Mouse (Mus musculus): ENCODE measurements at regions not wholly inside any gene's neighbourhood (a gene's known extent, or its start where the extent isn't known, plus 50 kb on each side); places are given as distances from the start of the nearest gene placed in this dataset.
A peak's percentile ranks its signal among the peaks of the same experiment; 100 is the strongest.

- no peak for DNase-seq (ENCODE audit: extremely low spot score in 1 of 2, low spot score in 1 of 2)
Observed at GRCm38 (mm10) chr11:71502156-71502555, 247.6 kb upstream of the Wscd1 start.

- DNase-seq (ENCODE audit: extremely low spot score in 1 of 2, low spot score in 1 of 2): peak in 1 of 2 experiments; percentile 4
Observed at GRCm38 (mm10) chr11:71512271-71513066, 237.3 kb upstream of the Wscd1 start.

GRCm38 (mm10) chr11:71513067-71513350 lies 236.7 kb upstream of the Wscd1 start:
- DNase-seq (ENCODE audit: extremely low spot score in 1 of 2, low spot score in 1 of 2): no peak

GRCm38 (mm10) chr11:71515264-71515663 lies 234.5 kb upstream of the Wscd1 start:
- DNase-seq (ENCODE audit: extremely low spot score in 1 of 2, low spot score in 1 of 2): no peak

- DNase-seq (ENCODE audit: extremely low spot score in 1 of 2, low spot score in 1 of 2): no peak
Observed at GRCm38 (mm10) chr11:71517377-71517776, 232.3 kb upstream of the Wscd1 start.

GRCm38 (mm10) chr11:71527691-71528090 lies 222.0 kb upstream of the Wscd1 start:
- no peak for DNase-seq (ENCODE audit: extremely low spot score in 1 of 2, low spot score in 1 of 2)

- DNase-seq (ENCODE audit: extremely low spot score in 1 of 2, low spot score in 1 of 2): no peak
Observed at GRCm38 (mm10) chr11:71528588-71528987, 221.1 kb upstream of the Wscd1 start.

GRCm38 (mm10) chr11:71541178-71541845 lies 208.4 kb upstream of the Wscd1 start:
- peak; percentile 12 to 43 for DNase-seq (ENCODE audit: extremely low spot score in 1 of 2, low spot score in 1 of 2)

GRCm38 (mm10) chr11:71557412-71557811 lies 192.3 kb upstream of the Wscd1 start:
- DNase-seq (ENCODE audit: extremely low spot score in 1 of 2, low spot score in 1 of 2): no peak

GRCm38 (mm10) chr11:71564831-71565230 lies 184.9 kb upstream of the Wscd1 start:
- no peak for DNase-seq (ENCODE audit: extremely low spot score in 1 of 2, low spot score in 1 of 2)

- no peak for DNase-seq (ENCODE audit: extremely low spot score in 1 of 2, low spot score in 1 of 2)
Observed at GRCm38 (mm10) chr11:71576801-71577200, 172.9 kb upstream of the Wscd1 start.

- DNase-seq (ENCODE audit: extremely low spot score in 1 of 2, low spot score in 1 of 2): no peak
Observed at GRCm38 (mm10) chr11:71581775-71582174, 167.9 kb upstream of the Wscd1 start.

- peak in 1 of 2 experiments; percentile 15 for DNase-seq (ENCODE audit: extremely low spot score in 1 of 2, low spot score in 1 of 2)
Observed at GRCm38 (mm10) chr11:71591014-71591413, 158.7 kb upstream of the Wscd1 start.

GRCm38 (mm10) chr11:71594250-71594847 lies 155.4 kb upstream of the Wscd1 start:
- DNase-seq (ENCODE audit: extremely low spot score in 1 of 2, low spot score in 1 of 2): no peak

- no peak for DNase-seq (ENCODE audit: extremely low spot score in 1 of 2, low spot score in 1 of 2)
Observed at GRCm38 (mm10) chr11:71597709-71598108, 152.0 kb upstream of the Wscd1 start.

GRCm38 (mm10) chr11:71610782-71611181 lies 138.9 kb upstream of the Wscd1 start:
- DNase-seq (ENCODE audit: extremely low spot score in 1 of 2, low spot score in 1 of 2): no peak

- DNase-seq (ENCODE audit: extremely low spot score in 1 of 2, low spot score in 1 of 2): no peak
Observed at GRCm38 (mm10) chr11:71615526-71615925, 134.2 kb upstream of the Wscd1 start.

GRCm38 (mm10) chr11:71625501-71626191 lies 124.1 kb upstream of the Wscd1 start:
- no peak for DNase-seq (ENCODE audit: extremely low spot score in 1 of 2, low spot score in 1 of 2)

- no peak for DNase-seq (ENCODE audit: extremely low spot score in 1 of 2, low spot score in 1 of 2)
Observed at GRCm38 (mm10) chr11:71636111-71636510, 113.6 kb upstream of the Wscd1 start.

- no peak for DNase-seq (ENCODE audit: extremely low spot score in 1 of 2, low spot score in 1 of 2)
Observed at GRCm38 (mm10) chr11:71636785-71637184, 112.9 kb upstream of the Wscd1 start.

GRCm38 (mm10) chr11:71642886-71643285 lies 106.8 kb upstream of the Wscd1 start:
- no peak for DNase-seq (ENCODE audit: extremely low spot score in 1 of 2, low spot score in 1 of 2)
